Mouse (Mus musculus): ENCODE results near the gene Gm6370.

DNA sequence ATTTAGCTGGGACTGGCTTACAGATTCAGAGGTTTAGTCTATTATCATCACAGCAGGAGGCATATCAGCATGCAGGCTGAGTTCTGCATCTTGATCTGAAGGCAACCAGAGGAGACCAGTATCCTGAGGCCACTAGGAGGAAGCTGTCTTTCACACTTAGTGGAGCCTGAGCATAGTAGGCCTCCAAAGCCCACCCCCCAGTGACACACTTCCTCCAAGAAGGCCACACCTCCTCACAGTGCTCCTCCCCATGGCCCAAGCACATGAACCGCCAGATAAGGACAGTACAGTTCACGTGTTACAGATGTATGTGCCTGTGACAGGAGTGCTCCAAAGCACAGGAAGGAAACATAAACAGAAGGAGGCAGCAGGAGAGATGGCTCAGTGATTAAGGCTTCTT is 48.4 kb upstream of the Gm6370 start:
- no peak for TF ChIP-seq CTCF (IDR thresholded peaks at IDR 0.05; ENCODE audit: low read depth)
- no peak for TF ChIP-seq EP300 (optimal IDR thresholded peaks at IDR 0.05)
